Mouse (Mus musculus) heart, adult 2 months (tissue): Measurements from ENCODE around the gene Ppt2. TPM values are rescaled to one million over a fixed set of nuclear protein-coding genes. Genes with fewer than 3 reads are reported as not detected.
A peak's percentile ranks its signal among the peaks of the same experiment; 100 is the strongest.

ENCODE experiments used
- DNase-seq, 2 experiments: peaks; one replicate each; pipeline ENCODE4 v3.0.0; 2021
- H3K27ac ChIP-seq: fragments of 200-600 bp; 2 replicates; pipeline ENCODE4 v1.8.1; 2022
- H3K27me3 ChIP-seq: fragments of 200-500 bp; 2 replicates; pipeline ENCODE4 v1.6.1; 2012; ENCODE audit warnings: mild to moderate bottlenecking, low read length, inconsistent platforms, mixed read lengths; ENCODE audit not compliant: control insufficient read depth, insufficient read depth
- H3K36me3 ChIP-seq: fragments of 200-500 bp; 2 replicates; pipeline ENCODE4 v1.6.1; 2012; ENCODE audit warnings: low read length, inconsistent platforms; ENCODE audit not compliant: control insufficient read depth, insufficient read depth
- H3K4me1 ChIP-seq: fragments of 200-500 bp; 2 replicates; pipeline ENCODE4 v1.6.1; 2011; ENCODE audit warnings: low read length; ENCODE audit not compliant: control insufficient read depth, insufficient read depth
- H3K4me3 ChIP-seq: fragments of 200-600 bp; 2 replicates; pipeline ENCODE4 v1.8.1; 2022
- H3K79me2 ChIP-seq: fragments of 200-500 bp; replicated peaks from 2 replicates; pipeline ENCODE4 v1.6.1; 2012; ENCODE audit warnings: mild to moderate bottlenecking, inconsistent platforms, low read length, moderate library complexity, mixed read lengths; ENCODE audit not compliant: control insufficient read depth, insufficient read depth
- H3K9ac ChIP-seq: fragments of 200-500 bp; 2 replicates; pipeline ENCODE4 v1.6.1; 2012; ENCODE audit warnings: low read depth, mild to moderate bottlenecking, control low read depth, inconsistent platforms, low read length, mixed read lengths
- CTCF ChIP-seq: fragments of 200-600 bp; IDR thresholded peaks from 2 replicates; pipeline ENCODE4 v1.8.1; 2022; ENCODE audit warnings: antibody characterized with exemption, mild to moderate bottlenecking, moderate library complexity
- EP300 ChIP-seq: fragments of 200-500 bp; IDR thresholded peaks from 2 replicates; pipeline ENCODE4 v1.6.1; 2011; ENCODE audit warnings: low read depth, low read length, control low read depth; ENCODE audit not compliant: insufficient read depth
- POLR2A ChIP-seq: fragments of 200-500 bp; IDR thresholded peaks from 2 replicates; pipeline ENCODE4 v1.6.1; 2011; ENCODE audit warnings: mild to moderate bottlenecking, low read depth, low read length, control low read depth; ENCODE audit not compliant: insufficient read depth
- WGBS: fragments of 180-500 bp; shearing (Covaris S2); methylation state at CpG from one replicate; pipeline ENCODE4 v1.1.7; 2018; 5-methylcytosine and 5-hydroxymethylcytosine counted together
- intact Hi-C: fragments of 180-260 bp; cut with DNase I; formaldehyde crosslinking; loops from one replicate; pipeline ENCODE4 v1.15.1; 2025
- polyA plus RNA-seq: library from polyadenylated mRNA; depleted of rRNA; stranded (reverse); fragments of >200 nt; gene quantifications from 2 replicates; pipeline ENCODE4 v1.2.3, GENCODE M21; 2012
- total RNA-seq, 2 experiments: library from RNA; stranded (reverse); gene quantifications; 2 replicates each; pipeline ENCODE4 v1.2.3; 2021

Gene Ppt2
- total and polyA plus RNA-seq, 3 experiments = 50.5 to 63.9 (median 53.0) TPM

DNA sequence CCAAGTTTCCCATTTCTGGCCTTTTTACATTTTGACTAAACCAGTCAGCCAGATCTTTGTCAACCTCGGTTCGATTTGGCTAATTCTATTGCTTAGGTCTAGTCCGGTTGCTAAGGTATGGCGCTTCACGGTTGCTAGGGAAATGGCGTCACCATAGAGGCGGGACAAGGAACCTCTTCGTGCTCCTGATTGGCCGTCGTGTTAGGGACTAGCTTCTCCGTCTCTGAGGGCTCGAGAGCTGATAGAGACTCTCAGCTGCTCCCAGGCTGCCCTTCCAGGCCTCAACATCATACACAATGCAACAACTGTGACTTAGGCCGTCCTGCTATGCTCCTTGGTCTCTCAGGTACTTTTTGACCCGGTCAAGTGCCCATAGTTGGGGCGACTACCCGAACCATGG lies 16.3 kb upstream of the Ppt2 start, which contains the start of gene Fkbpl:
Gene Fkbpl, plus strand, starts transcription at position 157 of the 400 bp plus-strand sequence.
- intact Hi-C loops = loop anchor here (1.0 kb wide), 1 partner anchor 16 kb away; the partner anchor contains the start of gene Ppt2
- TF ChIP-seq CTCF (no peak), EP300 (0 out of 2 replicates have a peak, but pooled peaks have one; percentile 56), POLR2A (peak; percentile 81)
- H3K36me3 ChIP-seq = no peaks in the 10 kb centered on the region

DNA sequence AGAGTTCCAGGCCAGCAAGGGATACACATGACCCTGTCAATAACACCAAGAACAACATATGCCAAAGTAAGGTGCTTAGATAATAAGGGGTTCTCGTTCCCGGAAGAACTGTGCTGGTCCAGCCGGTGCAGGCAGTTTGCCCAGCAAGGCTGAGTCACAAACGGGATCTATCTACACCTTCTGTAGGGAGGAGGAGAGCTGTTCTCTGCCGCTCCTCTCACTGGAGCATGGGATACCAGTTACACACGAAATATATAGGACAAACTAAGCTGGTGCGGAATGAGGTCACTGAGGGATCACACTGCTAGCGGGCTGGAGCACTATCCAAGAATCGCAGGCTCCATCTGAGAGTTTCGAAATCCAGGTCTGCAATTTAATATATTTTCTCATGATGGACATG lies 15.6 kb upstream of the Ppt2 start:
- no peaks in the 10 kb centered on the region; the same call in 1 of the 2 replicates for H3K79me2 ChIP-seq
- peak in 1 of 2 experiments; percentile 12 for DNase-seq
- no peak overlapping the region for H3K27ac ChIP-seq
- H3K4me1 ChIP-seq = peaks cover 12% of the 10 kb centered on the region
- WGBS = 65% methylated on average over 10 of the region's 10 CpGs
- no peaks in the 10 kb centered on the region for H3K27me3 ChIP-seq
- no peak overlapping the region for H3K4me3 ChIP-seq
- no peak overlapping the region for H3K9ac ChIP-seq
- no peaks in the 10 kb centered on the region for H3K36me3 ChIP-seq
- intact Hi-C loops = loop anchor here (1.0 kb wide), 1 partner anchor 16 kb away; the partner anchor contains the start of gene Ppt2
- TF ChIP-seq EP300 (no peak), CTCF (no peak), POLR2A (no peak)

More for the DNA sequence above, 16.3 kb upstream of the Ppt2 start, which contains the start of gene Fkbpl:
- Histone ChIP-seq H3K4me3 (peak within 1 kb of the TSS; percentile 69), H3K27ac (peak within 1 kb of the TSS; percentile 87), H3K9ac (peak within 1 kb of the TSS; percentile 59), H3K79me2 (no peaks in the 10 kb centered on the region; the same call in 1 of the 2 replicates), H3K27me3 (no peaks in the 10 kb centered on the region), H3K4me1 (peaks cover 12% of the 10 kb centered on the region)
- peak; percentile 95 to 96 for DNase-seq
- WGBS = under 1% methylated on average over 16 of the region's 16 CpGs

DNA sequence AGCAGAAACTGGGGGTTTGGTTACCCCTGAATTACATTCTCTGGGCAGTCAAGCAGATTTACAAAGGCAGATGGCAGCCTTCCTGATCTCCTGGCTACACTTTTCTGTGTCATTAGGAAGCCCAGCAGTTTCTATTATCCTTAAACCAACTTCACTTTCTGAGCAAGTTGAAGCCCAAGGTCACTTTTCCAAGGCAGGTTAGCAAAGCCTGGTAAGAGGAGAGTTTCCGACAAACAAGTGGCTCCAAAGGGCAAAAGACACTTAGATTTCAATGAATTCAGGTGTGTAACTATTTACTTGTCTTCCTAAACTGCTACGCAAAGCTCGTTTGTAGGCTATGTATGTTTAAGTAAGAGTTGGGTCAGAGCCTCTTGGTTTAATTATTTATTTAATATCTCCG lies 15.1 kb upstream of the Ppt2 start:
- no peak for TF ChIP-seq POLR2A
- no peak for TF ChIP-seq CTCF
- TF ChIP-seq EP300 = no peak
- no peaks in the 10 kb centered on the region; the same call in 1 of the 2 replicates for H3K79me2 ChIP-seq
- H3K36me3 ChIP-seq = no peaks in the 10 kb centered on the region
- no peak overlapping the region for H3K27ac ChIP-seq
- no peak for DNase-seq
- intact Hi-C loops = no loop called here
- H3K27me3 ChIP-seq = no peaks in the 10 kb centered on the region
- H3K4me3 ChIP-seq = no peak overlapping the region
- WGBS = 91% methylated on average over 4 of the region's 4 CpGs
- H3K9ac ChIP-seq = no peak overlapping the region
- peaks cover 12% of the 10 kb centered on the region for H3K4me1 ChIP-seq

DNA sequence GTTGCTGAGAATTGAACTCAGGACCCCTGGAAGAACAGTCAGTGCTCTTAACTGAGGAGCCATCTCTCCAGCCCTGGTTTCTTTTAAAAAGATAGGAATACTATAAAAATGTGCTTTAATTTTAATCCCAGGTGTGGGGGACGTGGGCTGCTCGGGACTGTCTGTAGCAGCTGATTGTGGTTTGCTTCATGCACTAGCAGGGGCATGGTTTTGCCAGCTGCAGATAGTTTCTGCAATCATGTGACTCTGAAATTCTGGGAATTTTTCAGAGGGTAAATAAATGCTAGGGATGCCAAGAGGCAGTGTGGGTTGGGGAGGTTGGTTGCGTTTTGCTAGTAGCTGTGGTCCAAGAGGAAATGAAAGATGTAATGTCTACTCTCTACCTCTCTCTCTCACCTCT lies 13.6 kb upstream of the Ppt2 start:
- Histone ChIP-seq H3K9ac (no peak overlapping the region), H3K36me3 (no peaks in the 10 kb centered on the region), H3K4me3 (no peak overlapping the region), H3K27me3 (no peaks in the 10 kb centered on the region), H3K4me1 (peaks cover 10% of the 10 kb centered on the region), H3K79me2 (no peaks in the 10 kb centered on the region), H3K27ac (peak overlapping the region; percentile 60; the same call in 1 of the 2 replicates)
- DNase-seq = no peak
- 80% methylated on average over 3 of the region's 3 CpGs for WGBS
- TF ChIP-seq CTCF = no peak
- TF ChIP-seq EP300 = no peak
- TF ChIP-seq POLR2A = no peak
- intact Hi-C loops = no loop called here

DNA sequence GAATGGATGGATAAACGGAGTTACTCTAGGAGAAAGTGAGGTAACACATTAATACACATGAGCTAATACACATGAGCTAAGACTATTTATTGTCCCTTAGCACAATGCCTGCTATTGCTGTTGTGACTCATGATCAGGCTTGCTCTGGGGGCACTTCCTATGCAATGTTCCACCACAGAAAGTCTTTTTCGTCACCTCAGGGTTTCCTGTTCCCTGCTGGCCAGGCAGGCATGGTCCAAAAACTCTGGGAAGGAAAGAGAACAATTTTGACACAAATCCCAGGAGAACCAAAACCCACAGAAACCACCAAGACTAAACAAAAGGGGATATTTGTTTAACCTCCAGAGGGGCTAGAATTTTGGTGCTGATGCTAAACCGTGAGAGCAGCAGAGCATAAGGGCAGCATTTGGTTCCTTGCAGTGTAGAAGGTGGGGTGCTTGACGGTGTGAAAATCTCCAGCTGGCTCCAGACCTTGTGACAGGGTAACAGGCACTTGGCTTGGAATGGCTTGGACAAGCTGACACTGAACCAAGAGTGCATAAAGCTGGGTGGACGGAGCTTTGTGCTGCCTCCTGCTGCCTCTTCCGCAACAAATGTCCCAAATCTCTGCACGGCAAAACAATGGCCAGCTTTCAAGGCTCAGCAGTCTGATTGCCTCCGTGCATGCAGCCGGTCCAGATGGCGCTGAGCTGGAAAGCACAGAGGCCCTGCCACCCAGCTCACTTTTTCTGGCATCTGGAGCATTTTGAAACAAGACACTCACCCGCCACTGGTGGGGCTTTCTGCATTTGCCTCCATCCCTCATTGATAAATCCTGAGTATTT lies 12.7 kb upstream of the Ppt2 start:
- intact Hi-C loops = no loop called here
- TF ChIP-seq EP300 (0 out of 2 replicates have a peak, but pooled peaks have one; percentile 64), POLR2A (no peak), CTCF (peak; percentile 50)
- 14% methylated on average over 11 of the region's 11 CpGs for WGBS
- Histone ChIP-seq H3K27ac (peak overlapping the region; percentile 60), H3K4me1 (peaks cover 7% of the 10 kb centered on the region), H3K27me3 (no peaks in the 10 kb centered on the region), H3K9ac (no peak overlapping the region), H3K79me2 (no peaks in the 10 kb centered on the region), H3K4me3 (no peak overlapping the region), H3K36me3 (no peaks in the 10 kb centered on the region)
- DNase-seq = peak; percentile 65 to 74
